Comparison of ENCODE assay signal across 16 mouse cellular contexts in genomic region chr4:105199345-105199744, GRCm38 (mm10).
"Had no signal": no experiment of that assay in that cellular context is flagged by ENCODE, and none has a peak within 500 bp of the region (broad histone marks: within the 10 kb centered on the region; RNA-seq: fewer than 3 reads in every experiment).

No protein-coding gene starts in this region.

- H3K27ac ChIP-seq: layer of hippocampus, adult 2 months; liver, embryonic 13.5 days; lung, embryonic 15.5 days; macrophage; midbrain, embryonic 15.5 days; neural tube, embryonic 12.5 days had no signal

- H3K4me3 ChIP-seq: layer of hippocampus, adult 2 months; liver, embryonic 13.5 days; lung, embryonic 15.5 days; megakaryocyte, embryonic 14.5 days; midbrain, embryonic 15.5 days; neural tube, embryonic 12.5 days had no signal

- DNase-seq: kidney, postnatal 10 days; kidney, postnatal 4 days; left cerebral cortex, postnatal 4 days; liver; liver, embryonic 13.5 days; liver, postnatal 0 days; lung, postnatal 14 days; spleen, adult 18-20 months; thymus, adult 18-20 months; thymus, postnatal 14 days had no signal
